Mouse (Mus musculus) lung, postnatal 0 days (tissue): ENCODE measurements at regions not wholly inside any gene's neighbourhood (a gene's known extent, or its start where the extent isn't known, plus 50 kb on each side); places are given as distances from the start of the nearest gene placed in this dataset.

ENCODE experiments used
- CTCF ChIP-seq: IDR thresholded peaks from 2 replicates; pipeline ENCODE4 v1.5.1; 2016; ENCODE audit warnings: antibody characterized with exemption, mild to moderate bottlenecking
- EP300 ChIP-seq: IDR thresholded peaks from 2 replicates; pipeline ENCODE4 v1.6.1; 2016; ENCODE audit warnings: antibody characterized with exemption, mild to moderate bottlenecking, control low read depth

GRCm38 (mm10) chr6:22497306-22497705 is 141.3 kb upstream of the Fam3c start:
- TF ChIP-seq CTCF = no peak
- no peak for TF ChIP-seq EP300
